Mouse (Mus musculus) erythroblast, embryonic 14.5 days (primary cell): ENCODE measurements at regions not wholly inside any gene's neighbourhood (a gene's known extent, or its start where the extent isn't known, plus 50 kb on each side); places are given as distances from the start of the nearest gene placed in this dataset.

Experiments used
- H3K27me3 ChIP-seq: 2 replicates; pipeline ENCODE4 v1.6.1; 2012; ENCODE audit warnings: inconsistent platforms; ENCODE audit not compliant: control insufficient read depth
- H3K36me3 ChIP-seq: 2 replicates; pipeline ENCODE4 v1.6.1; 2012; ENCODE audit warnings: mild to moderate bottlenecking, inconsistent platforms; ENCODE audit not compliant: control insufficient read depth
- H3K4me1 ChIP-seq: 2 replicates; pipeline ENCODE4 v1.6.1; 2012; ENCODE audit warnings: inconsistent platforms; ENCODE audit not compliant: control insufficient read depth
- H3K4me3 ChIP-seq: replicated peaks from 2 replicates; pipeline ENCODE3; 2012; ENCODE audit warnings: moderate library complexity, mild to moderate bottlenecking, inconsistent platforms
- H3K9me3 ChIP-seq: 2 replicates; pipeline ENCODE4 v1.6.1; 2012; ENCODE audit warnings: low read length, inconsistent platforms, mixed read lengths; ENCODE audit not compliant: control insufficient read depth
- GATA1 ChIP-seq: IDR thresholded peaks from 2 replicates; pipeline ENCODE4 v1.6.1; 2012; ENCODE audit warnings: low read length, inconsistent platforms, mixed read lengths
- TAL1 ChIP-seq: IDR thresholded peaks from 3 replicates; pipeline ENCODE4 v1.6.1; 2012; ENCODE audit warnings: low read length, inconsistent platforms, mixed read lengths

DNA sequence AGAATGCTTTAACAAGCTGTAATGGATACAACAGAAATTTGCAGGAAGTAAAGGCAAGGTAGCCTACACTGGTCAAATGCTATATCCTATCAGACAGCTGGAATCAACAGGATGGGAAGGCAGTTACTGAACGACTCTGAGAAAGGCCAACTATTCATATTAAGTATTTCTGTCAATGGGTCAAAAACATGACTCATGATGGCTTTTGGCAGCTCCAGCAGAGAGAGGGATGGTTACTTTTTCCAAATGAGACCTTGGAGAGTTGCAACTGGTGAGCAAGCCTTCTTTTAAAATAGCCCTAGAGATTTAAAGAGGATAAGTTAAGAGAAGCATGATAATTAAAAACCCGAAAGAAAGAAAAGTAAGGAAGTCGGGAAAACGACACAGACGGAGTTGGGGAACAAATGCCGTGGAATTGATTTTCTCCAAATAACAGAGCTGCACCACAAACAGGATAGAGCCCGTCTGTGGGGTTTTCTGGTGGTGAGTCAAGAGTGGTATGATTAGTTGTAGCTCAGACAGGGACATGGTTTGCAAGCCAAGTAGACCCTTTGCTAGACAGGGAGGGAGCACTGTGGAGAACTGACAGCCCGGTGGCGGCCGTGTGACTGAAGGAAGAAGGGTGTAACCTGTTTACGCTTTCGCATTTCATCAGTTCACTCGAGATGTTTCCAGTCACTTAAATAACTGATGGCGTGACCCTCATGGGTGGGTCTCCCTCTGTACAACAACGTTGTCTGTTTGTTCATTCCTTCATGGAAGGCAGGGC, 3638.1 kb upstream of the Gm7489 start:
- no peak for TF ChIP-seq TAL1
- no peak for TF ChIP-seq GATA1
- Histone ChIP-seq H3K9me3 (no peaks in the 10 kb centered on the region), H3K27me3 (no peaks in the 10 kb centered on the region), H3K4me3 (no peak overlapping the region), H3K4me1 (no peaks in the 10 kb centered on the region), H3K36me3 (no peaks in the 10 kb centered on the region)

DNA sequence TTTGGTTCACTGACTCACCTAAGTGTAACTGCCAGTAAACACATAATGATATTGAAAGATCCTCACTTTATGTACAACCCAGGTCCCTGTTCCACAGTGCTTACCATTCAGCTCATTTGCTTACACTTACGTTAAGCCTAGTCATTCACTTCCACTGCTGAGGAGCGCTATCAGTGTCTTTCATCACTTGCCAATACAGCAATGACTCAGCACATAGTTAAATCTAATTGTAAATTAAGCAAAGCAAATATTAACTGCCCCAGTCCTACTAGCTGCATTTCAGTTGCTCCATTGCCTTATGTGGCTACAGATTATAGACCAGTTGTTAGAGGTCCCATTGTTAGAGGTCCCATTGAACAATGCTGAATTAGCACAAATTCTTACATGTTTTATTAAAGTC, 3624.6 kb upstream of the Gm7489 start:
- TF ChIP-seq TAL1 (no peak), GATA1 (no peak)
- Histone ChIP-seq H3K4me3 (no peak overlapping the region), H3K36me3 (no peaks in the 10 kb centered on the region), H3K27me3 (no peaks in the 10 kb centered on the region), H3K9me3 (no peaks in the 10 kb centered on the region), H3K4me1 (peaks cover 2% of the 10 kb centered on the region; the same call in 1 of the 2 replicates)

DNA sequence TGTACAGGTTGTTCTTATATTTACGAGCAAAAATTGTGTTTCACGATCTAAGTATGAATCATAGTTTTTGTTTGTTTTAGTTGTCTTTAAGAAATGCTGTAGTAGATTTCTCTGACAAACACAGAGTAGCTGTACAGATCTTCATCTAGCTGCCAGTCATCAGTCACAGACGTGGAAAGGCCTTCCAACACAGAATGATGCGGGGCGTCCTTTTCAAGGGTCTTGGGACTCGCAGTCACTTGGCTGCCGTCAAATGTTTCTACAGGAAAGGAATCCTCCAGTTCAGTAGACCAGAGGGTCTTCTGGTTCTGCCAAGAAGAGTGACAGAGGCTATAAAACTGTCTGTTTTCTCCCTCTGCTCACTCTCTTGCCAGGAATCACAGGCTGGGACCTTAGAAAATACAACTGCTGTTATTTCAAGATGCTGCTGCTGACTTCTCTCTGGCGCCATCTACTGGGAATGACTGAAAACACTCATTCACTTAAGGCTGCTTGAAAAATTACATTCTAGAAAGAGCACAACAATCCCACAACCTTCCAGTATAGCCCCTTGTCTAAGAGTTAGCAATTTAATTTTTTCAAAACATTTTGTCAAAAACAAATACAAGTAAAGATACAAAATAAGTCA, 3623.3 kb upstream of the Gm7489 start:
- Histone ChIP-seq H3K27me3 (no peaks in the 10 kb centered on the region), H3K9me3 (no peaks in the 10 kb centered on the region), H3K4me1 (peaks cover 2% of the 10 kb centered on the region; the same call in 1 of the 2 replicates), H3K4me3 (no peak overlapping the region), H3K36me3 (no peaks in the 10 kb centered on the region)
- no peak for TF ChIP-seq GATA1
- TF ChIP-seq TAL1: no peak

DNA sequence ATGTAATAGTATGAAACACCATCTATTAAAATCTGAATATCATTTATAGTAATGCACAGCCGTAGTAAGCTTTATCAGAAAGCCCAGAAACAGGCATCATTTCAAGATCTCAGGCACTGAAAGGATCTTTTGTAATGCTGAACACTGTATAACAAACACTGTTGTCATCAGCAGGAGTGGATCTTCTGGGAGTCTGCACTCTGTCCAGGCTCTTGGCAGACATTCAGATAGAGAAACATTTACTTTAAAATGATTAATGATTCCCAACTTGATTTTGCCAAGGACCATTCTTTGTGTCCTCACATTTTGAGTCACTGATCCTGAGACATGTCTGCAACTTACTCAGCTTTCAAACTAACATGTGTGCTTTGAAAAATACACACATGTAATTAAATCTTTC, 3617.2 kb upstream of the Gm7489 start:
- H3K4me1 ChIP-seq: no peaks in the 10 kb centered on the region
- no peaks in the 10 kb centered on the region for H3K27me3 ChIP-seq
- no peaks in the 10 kb centered on the region for H3K36me3 ChIP-seq
- no peak overlapping the region for H3K4me3 ChIP-seq
- no peak for TF ChIP-seq GATA1
- TF ChIP-seq TAL1: no peak
- no peaks in the 10 kb centered on the region for H3K9me3 ChIP-seq

DNA sequence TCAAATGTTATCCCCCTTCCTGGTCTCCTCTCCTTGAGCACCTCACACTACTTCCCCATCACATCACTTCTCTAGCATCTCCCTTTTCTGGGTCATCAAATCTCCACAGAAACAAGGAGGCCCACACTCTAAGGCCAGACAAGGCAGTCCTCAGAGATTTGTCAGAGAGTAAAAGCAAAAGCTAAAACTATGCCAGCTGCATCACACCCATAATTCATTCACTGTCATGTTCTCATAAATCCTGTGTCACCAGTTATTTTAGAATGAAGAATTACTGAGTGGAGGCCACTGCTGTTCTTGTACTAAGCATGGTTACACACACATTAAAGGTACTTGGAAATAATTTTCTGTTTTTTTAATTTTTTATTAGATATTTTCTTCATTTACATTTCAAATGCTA, 3613.1 kb upstream of the Gm7489 start:
- H3K27me3 ChIP-seq: no peaks in the 10 kb centered on the region
- no peaks in the 10 kb centered on the region for H3K9me3 ChIP-seq
- no peaks in the 10 kb centered on the region for H3K4me1 ChIP-seq
- H3K4me3 ChIP-seq: no peak overlapping the region
- TF ChIP-seq TAL1 (no peak), GATA1 (no peak)
- no peaks in the 10 kb centered on the region for H3K36me3 ChIP-seq

DNA sequence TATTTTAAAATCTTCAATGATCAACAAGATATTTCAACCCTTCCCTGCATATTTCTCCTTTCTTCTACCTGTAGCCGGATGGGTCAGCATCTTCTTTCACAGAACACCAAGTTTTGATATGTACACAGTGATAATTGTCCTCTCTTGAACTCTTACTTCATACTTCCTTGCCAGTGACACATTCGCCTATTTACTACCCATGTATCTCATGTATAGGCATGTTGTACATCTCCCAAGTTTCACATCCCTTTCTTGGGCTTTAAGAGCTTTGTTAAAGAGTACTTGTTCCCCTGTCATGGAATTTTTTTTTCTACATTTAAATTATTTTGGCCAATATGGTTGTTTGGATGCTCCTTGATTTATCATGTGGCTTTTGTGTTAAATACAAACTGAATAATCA, 3602.1 kb upstream of the Gm7489 start:
- H3K27me3 ChIP-seq: no peaks in the 10 kb centered on the region
- H3K9me3 ChIP-seq: no peaks in the 10 kb centered on the region
- no peaks in the 10 kb centered on the region for H3K36me3 ChIP-seq
- TF ChIP-seq GATA1: no peak
- no peak for TF ChIP-seq TAL1
- H3K4me1 ChIP-seq: no peaks in the 10 kb centered on the region
- no peak overlapping the region for H3K4me3 ChIP-seq

DNA sequence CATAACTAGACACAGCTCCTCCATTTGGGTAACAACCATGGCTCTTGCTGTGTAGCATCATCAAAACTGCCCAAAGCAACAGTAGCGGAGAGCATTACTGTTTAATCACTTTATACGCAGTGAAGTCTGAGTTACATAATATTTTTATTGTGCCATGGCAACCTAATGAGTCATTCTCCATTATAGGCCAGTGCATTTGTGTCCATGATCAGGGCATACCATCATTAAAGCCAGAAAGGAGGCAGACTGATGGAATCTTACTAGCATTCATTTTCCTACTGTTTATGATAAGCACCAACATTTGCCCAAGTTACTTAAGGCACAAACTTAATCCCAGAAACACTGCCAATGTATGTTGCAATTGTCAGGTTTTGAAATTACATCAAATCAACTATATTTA, 3601.2 kb upstream of the Gm7489 start:
- Histone ChIP-seq H3K4me1 (no peaks in the 10 kb centered on the region), H3K27me3 (no peaks in the 10 kb centered on the region), H3K9me3 (no peaks in the 10 kb centered on the region), H3K4me3 (no peak overlapping the region), H3K36me3 (no peaks in the 10 kb centered on the region)
- TF ChIP-seq TAL1 (no peak), GATA1 (no peak)

DNA sequence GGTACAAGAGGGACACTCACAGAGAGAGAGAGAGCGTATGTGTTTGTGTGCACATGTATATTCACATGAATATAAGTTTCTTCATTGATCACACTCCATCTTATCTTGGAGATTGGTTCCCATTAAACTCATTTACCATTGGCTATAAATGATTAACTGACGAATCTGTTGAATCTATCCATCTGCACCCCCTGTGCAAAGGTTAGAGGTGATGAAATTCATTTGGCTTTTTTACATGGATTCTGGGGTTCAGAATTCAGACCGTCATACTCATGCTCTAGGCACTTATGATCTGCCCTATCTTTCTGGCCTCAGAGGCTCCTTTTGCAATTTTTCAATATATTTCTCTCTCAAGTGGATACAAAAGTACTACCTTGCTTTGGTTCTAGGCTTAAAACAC, 3582.9 kb upstream of the Gm7489 start:
- no peak overlapping the region for H3K4me3 ChIP-seq
- no peaks in the 10 kb centered on the region for H3K4me1 ChIP-seq
- H3K27me3 ChIP-seq: no peaks in the 10 kb centered on the region
- no peaks in the 10 kb centered on the region for H3K9me3 ChIP-seq
- TF ChIP-seq GATA1 (no peak), TAL1 (no peak)
- no peaks in the 10 kb centered on the region for H3K36me3 ChIP-seq

DNA sequence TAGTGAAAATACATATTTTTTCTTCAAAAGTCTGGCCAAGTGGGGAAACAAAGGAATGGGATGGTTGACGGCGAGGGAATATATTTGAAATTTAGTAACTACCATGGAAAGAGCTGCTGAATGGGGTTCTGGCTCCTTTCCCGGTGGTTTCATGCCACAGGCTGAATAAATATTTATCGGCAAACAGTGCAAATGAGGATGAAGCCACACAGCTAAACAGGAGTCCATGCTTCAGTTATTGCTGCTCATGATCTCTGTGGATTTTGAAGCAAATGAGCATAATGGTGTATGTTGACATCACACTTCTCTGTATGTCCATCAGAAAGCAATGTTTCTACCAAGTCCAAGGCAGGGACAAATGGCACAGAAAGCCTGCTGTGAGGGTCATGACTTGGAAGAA, 3580.6 kb upstream of the Gm7489 start:
- Histone ChIP-seq H3K27me3 (no peaks in the 10 kb centered on the region), H3K9me3 (no peaks in the 10 kb centered on the region), H3K4me3 (no peak overlapping the region), H3K36me3 (no peaks in the 10 kb centered on the region), H3K4me1 (no peaks in the 10 kb centered on the region)
- TF ChIP-seq TAL1 (no peak), GATA1 (no peak)
